ENCODE assay signal across 15 mouse cellular contexts in genomic region chr10:62582263-62582662, GRCm38 (mm10).
"Had no signal": no experiment of that assay in that cellular context is flagged by ENCODE, and none has a peak within 500 bp of the region (broad histone marks: within the 10 kb centered on the region; RNA-seq: fewer than 3 reads in every experiment).

No protein-coding gene starts in this region.

- H3K27me3 ChIP-seq: lung, embryonic 15.5 days; megakaryocyte, embryonic 14.5 days; midbrain, embryonic 12.5 days; neural tube, embryonic 12.5 days had no signal

- H3K4me2 ChIP-seq: lung, embryonic 15.5 days; midbrain, embryonic 12.5 days; neural tube, embryonic 12.5 days had no signal

- H3K9ac ChIP-seq: lung, embryonic 15.5 days; midbrain, embryonic 12.5 days; neural tube, embryonic 12.5 days had no signal

- DNase-seq: lung, adult 2 months; lung, postnatal 14 days; lung, postnatal 36 days; midbrain, embryonic 14.5 days; right cerebral cortex, postnatal 14 days; spleen, adult 18-20 months; thymus, adult 18-20 months; thymus, postnatal 14 days; thymus, postnatal 36 days had no signal

- H3K27ac ChIP-seq: lung, embryonic 15.5 days; macrophage; midbrain, embryonic 12.5 days; neural tube, embryonic 12.5 days had no signal

- H3K4me3 ChIP-seq: lung, embryonic 15.5 days; megakaryocyte, embryonic 14.5 days; midbrain, embryonic 12.5 days; neural tube, embryonic 12.5 days had no signal

- ATAC-seq: lung, postnatal 0 days had no signal

- H3K9me3 ChIP-seq: lung, embryonic 15.5 days; megakaryocyte, embryonic 14.5 days; midbrain, embryonic 12.5 days; neural tube, embryonic 12.5 days had no signal
